Mouse (Mus musculus): Measurements from ENCODE around the gene Msantd2.
A peak's percentile ranks its signal among the peaks of the same experiment; 100 is the strongest.

The Msantd2 gene

DNA sequence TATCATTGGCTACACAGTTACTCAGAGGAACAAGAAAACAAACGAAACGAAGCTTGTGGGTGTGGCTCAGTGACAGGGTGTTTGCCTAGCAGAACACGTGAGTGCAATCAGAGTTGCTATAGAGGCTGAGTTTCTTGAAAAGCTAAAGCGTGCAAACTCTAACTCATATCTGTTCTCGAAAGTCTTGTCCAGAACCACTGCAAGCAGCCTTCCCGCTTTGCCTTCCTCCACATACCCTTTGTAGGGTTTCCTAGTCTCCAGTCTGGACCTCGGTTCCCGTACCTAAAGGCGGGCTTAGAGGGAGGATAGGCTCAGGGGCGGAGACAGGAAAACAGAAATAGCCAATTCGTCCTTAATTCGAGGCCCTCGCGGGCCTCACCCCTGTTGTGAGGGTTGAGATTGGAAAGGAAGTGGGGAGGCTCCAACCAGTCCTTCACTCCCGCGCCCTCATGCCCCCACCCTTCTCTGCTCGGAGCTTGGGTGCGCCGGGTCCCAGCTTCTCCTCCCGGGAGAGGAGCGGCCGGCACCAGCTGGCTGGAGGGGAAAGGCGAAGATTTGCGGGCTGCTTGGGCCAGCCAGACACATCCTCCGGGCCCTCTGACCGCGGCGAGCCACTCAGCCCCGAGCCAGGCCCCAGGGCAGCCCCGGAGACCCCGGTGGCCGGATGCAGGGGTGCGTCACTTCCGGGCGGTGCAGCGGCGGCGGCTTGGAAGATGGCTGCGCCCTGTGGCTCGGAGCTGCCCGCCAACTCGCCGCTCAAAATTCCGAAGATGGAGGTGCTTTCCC, at the start of gene Msantd2:
Gene Msantd2, plus strand, starts transcription at position 709 of the 786 bp plus-strand sequence.
- ATAC-seq (ENCODE audit: insufficient number of reproducible peaks, low FRiP score, low TSS enrichment) = peak; percentile 97

DNA sequence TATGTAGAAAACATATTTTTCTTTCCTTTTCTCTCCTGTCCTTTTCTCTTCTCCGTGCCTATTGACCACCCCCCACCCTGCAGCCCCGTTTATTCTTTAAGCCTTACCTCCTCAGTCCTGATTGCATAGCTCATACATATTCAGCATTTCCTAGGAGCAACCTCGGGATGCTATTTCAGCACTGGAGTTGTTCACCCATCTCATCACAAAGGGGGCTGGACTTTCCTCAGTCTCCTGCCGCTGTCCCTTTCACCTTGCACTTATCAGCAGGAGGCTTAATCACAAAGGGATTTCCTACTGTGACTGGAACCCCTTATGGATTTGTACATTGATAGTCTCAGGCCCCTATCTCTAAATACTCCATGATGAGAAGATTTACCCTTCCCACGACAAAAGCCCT, 36.7 kb upstream of the Msantd2 start:
- no peak for ATAC-seq (ENCODE audit: insufficient number of reproducible peaks, low FRiP score, low TSS enrichment)

DNA sequence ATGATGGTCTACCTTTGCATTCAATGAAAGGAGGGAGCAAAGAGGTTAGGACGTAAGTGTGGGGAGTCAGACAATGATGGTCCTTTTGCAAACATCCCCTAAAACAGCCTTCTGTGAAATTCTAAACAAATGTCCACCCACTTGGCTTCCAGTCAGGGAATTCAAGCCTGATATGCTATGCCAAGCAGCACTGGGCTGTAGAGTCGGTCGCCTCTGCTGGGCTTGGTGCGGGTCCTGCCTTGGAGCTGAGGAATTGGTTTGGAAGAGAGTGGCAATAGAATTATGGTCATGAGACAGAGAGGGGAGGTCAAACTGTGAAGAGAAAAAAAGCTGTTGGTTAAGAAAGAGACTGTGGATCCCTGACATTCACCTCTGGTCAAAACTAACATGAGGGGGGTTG, 35.8 kb upstream of the Msantd2 start:
- no peak for ATAC-seq (ENCODE audit: insufficient number of reproducible peaks, low FRiP score, low TSS enrichment)

DNA sequence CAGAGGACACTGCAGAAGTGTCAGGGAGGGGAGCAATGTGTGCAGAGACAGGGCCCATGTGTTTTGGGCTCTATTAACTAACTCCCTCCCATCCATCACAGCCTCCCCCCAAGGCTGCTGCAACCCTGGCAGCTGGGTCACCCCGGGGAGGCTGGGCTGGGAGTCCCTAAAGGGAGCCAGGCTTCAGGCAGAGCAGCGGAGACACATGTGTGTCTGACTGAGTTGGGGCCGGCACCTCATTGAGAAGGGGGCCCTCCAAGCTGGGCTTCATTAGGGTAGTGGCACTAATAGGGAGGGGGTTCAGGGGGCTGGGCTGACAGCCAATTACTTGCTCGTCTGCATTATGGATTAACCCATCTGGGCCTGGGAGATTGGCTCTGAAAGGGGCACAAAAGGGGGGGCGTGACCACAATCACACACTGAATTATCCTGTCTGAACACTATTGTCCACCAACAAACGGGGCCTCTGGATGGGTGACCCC, 35.1 kb upstream of the Msantd2 start:
- ATAC-seq (ENCODE audit: insufficient number of reproducible peaks, low FRiP score, low TSS enrichment) = no peak

DNA sequence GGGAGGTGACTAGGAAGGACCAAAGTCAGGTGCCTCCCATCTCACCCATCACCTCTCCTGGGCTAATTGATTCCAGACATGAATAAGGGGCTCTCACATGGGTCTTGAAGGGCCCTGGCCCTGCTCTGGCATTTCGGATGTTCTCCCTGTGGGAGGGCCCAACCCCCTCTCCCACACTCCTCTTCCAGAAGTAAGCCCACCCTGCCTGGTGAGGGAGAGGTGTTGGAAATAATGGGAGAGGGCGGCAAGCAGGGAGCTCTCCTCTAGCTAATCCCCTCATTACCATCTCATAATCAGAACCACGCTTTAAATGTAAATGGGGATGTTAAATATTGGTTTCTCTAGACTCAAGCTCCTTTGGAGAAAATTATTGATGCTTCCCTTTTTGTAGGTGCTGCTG, 34.1 kb upstream of the Msantd2 start:
- no peak for ATAC-seq (ENCODE audit: insufficient number of reproducible peaks, low FRiP score, low TSS enrichment)

DNA sequence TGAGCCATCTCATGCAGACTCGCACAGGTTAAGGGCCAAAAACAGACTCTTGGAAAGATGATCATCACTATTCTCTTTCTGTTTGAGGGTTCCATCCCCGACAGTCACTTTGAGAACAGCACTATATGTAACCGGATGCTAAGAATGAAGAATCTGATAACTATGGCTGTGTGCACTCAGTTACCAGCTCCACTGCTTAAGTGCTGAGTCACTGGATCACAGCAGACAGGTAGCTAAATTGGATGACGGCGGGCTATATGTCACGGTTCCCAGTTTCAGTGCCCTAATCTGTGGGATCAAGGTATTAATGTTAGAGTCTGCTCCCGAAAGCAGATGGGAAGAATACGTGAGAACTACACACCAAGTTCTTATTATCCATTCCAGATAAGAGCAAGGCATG, 33.3 kb upstream of the Msantd2 start:
- no peak for ATAC-seq (ENCODE audit: insufficient number of reproducible peaks, low FRiP score, low TSS enrichment)

DNA sequence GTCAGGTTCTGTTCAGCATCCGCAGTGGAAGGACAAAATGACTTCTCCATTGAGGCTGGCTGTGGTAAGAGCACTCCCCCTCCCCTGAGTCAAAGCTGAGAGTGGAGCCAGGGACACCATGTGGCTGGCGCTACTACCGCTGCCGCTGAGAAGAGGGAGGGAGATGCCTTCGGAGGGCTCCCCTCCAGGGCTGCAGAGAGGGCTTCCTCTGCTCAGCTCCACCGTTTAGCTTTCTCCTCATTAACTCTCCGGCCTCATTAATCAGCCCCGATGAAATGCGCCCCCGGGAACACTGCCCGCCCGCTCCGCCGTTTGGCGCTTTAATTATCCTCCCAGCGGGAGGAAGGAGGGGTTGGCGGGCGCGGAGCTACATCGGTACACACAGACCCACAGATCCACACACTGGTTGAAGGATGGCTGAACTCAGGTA, 32.6 kb upstream of the Msantd2 start:
- peak; percentile 76 for ATAC-seq (ENCODE audit: insufficient number of reproducible peaks, low FRiP score, low TSS enrichment)

DNA sequence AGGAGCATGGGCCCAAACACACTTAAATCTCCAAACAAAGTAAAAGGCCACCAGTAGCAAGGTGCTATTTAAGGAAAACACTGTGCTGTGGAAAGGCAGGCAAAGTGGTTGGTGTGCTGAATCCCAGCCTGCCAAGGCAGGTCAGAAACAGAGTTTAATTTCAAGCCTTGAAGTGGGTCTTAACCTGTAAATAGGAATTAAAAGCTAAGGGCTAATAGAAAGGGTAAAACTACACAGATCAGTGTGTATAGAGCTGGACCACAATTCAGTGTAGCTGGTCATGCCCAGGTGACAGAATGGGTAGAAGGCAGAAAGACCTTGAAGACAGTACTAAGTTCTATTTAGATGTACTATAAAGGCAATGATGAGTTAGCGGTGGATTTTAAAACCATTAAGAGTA, 32.0 kb upstream of the Msantd2 start:
- no peak for ATAC-seq (ENCODE audit: insufficient number of reproducible peaks, low FRiP score, low TSS enrichment)

DNA sequence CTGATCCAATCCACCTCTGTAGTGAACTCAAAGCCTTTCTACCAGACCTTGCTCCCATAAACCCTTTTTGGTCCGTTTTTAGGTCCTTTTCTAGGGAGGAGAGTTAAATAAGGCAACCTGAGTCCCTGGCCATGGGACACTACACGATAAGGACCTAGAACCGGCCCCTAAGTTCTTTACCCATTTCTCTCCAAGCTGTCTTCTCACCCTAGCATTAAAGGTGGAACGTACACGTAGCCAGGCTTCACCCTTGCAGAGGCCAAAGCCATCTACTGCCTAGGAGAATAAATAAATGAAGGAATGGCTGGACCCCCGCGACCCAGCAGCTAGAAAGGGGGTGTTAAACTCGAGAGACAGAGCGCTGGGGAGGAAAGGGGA, 29.5 kb upstream of the Msantd2 start:
- no peak for ATAC-seq (ENCODE audit: insufficient number of reproducible peaks, low FRiP score, low TSS enrichment)

DNA sequence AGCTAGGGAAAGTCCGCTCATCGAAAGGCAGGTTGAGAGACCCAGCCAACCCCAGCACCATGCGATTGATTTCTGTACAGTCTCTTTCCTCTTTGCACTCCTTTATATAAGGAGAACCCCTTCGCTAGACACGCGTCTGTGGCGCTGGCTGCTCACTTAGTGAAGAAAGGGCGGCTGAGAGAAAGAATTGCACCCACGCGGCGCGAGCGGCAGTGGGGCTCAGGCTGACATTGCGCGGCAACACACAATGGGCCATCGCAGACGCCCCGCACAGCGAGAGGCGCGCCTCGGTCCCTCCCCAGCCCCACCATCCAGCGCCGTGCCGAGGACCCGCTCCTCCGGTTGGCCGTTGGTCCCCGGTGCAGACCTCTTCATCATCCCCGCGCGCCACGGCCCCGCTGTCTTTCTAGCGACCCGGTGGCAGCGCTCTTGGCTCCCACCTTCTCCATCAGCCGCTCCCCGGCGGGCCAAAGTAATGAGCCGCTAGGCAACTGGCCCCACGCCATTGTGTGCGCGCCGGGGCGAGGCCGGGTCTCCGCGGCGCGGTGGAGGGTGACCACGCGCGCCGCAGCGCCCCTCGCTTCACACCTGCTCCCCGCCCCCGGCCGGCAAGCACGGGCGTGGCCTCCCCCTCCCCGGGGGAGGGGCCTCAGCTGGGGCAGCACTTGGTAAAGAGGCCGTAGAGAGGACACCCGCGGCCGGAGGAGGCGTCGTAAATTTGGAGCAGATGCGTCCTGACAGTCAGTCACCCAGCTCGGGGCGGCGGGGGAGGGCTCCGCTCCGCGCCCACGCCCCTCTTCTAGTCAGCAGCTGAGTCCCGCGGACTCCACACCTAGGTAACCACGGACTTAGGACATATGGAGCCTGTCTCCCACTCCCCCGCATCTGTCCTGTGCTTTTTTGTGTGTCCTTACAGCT, 28.8 kb upstream of the Msantd2 start:
- 0 out of 2 replicates have a peak, but pooled peaks have one; percentile 16 for ATAC-seq (ENCODE audit: insufficient number of reproducible peaks, low FRiP score, low TSS enrichment)

DNA sequence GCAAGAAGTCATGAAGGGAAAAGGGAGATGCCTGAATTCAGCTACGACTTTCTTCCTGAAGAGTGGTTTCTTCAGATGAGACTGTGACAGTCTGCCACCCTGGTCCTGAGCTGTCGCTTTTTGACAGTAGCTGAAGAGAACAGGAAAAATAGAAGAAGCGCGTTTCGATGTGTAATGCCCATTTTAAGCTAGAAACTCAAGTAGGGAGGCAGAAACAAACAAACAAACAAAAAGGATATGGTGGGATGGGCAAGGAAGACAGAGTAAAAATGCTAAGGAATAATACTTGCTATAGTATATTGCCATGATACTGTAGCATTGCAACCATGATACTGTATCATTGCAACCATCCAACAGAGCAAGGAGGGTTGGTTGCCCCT, 28.2 kb upstream of the Msantd2 start:
- ATAC-seq (ENCODE audit: insufficient number of reproducible peaks, low FRiP score, low TSS enrichment) = no peak

DNA sequence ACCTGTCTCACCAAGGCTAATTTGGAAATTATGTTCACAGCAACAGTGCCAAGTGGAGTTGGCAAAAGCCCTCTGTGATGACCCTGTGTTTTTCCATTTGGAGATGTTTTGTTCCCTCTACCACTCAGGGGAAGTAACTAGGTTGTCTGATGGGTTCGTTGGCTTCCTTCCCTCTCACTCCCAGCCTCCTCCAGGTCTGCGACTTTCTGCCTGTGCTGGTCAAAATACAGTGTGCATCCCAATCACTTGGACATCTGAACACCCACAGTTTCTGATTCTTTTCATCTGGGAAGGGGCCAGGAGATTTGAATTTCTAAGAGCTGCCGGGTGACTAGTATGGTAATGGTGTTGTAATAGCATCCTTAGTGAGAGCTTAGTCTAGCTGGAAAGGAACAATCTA, 27.5 kb upstream of the Msantd2 start:
- ATAC-seq (ENCODE audit: insufficient number of reproducible peaks, low FRiP score, low TSS enrichment) = no peak

DNA sequence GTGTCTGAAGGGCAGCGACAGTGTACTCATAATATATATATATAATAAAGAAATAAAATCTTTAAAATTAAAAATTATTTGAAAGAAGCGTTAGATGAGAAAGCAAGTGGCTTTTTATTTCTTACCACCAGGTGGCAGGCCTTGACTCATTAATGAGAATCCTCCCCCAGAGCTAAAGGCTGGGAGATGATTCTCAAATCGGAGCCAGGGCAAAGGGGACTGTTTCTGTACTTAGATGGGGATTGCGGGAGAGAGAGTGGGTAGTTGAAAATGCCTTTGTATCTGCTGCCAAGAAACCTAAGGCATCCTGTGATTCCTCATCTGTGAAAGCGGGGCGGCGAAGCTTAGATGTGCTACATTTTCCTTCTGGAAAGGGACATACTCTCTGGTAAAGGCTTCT, 26.4 kb upstream of the Msantd2 start:
- no peak for ATAC-seq (ENCODE audit: insufficient number of reproducible peaks, low FRiP score, low TSS enrichment)

DNA sequence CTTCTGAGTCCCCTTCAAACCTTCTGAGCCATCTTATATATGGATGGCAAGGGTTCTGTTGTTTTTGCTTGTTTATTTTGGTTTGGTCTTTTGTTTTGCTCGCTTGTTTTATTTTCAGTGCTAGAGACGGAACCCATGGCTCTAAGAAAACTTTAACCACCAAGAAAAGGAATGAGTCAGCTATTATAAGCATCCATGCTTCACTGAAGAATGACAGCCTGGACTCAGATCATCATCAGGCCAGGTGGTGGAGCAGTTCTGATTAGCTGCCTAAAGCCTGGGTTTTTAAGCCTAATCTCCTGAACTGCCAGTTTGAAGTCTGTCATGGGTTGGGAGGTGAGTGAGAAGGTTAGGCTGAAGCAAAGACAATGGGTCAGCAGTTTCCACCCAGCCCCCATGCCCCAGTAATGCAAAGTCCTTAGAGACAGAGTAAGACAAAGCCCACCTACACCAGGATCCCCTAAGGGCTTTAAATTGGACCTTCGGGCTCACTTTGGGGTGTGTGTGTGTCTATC, 15.5 kb upstream of the Msantd2 start:
- ATAC-seq (ENCODE audit: insufficient number of reproducible peaks, low FRiP score, low TSS enrichment) = no peak

DNA sequence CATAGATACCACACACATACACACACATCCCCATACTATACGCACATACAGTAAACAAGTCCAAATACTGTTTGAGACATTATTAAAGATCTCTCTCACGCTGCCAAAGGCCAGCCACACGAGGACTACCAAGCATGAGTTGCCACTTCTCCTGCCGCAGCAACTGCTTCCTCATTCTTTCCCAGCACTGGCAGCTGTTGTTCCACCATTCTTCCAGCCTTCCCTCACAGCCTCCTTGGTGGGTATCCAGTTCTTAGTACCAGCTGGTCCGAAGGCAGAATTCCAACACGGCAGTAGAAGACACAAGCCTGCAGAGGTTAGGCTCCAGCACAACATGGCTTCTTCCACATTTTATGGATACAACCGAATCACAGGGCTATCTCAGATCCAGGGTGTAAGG, 14.2 kb upstream of the Msantd2 start:
- ATAC-seq (ENCODE audit: insufficient number of reproducible peaks, low FRiP score, low TSS enrichment) = no peak

DNA sequence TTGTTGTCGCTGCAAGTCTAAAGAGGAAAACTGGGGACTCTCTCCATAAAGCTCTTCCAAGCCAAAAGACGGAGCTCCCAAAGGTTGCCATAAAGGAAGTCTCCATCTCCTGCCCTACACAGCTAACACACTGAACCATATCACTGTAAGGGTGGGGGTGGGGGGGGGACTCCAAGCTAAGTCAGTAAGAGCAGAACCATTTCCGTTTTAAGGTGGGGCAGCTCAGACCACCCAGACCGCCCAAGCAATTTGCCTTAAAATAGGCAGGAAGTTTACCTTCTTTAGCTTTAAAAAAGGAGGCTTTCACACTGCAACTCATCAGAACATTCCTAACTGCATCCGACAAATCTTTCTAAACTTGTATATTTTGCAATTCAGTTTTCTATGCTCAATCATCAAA, 4.0 kb upstream of the Msantd2 start:
- no peak for ATAC-seq (ENCODE audit: insufficient number of reproducible peaks, low FRiP score, low TSS enrichment)

DNA sequence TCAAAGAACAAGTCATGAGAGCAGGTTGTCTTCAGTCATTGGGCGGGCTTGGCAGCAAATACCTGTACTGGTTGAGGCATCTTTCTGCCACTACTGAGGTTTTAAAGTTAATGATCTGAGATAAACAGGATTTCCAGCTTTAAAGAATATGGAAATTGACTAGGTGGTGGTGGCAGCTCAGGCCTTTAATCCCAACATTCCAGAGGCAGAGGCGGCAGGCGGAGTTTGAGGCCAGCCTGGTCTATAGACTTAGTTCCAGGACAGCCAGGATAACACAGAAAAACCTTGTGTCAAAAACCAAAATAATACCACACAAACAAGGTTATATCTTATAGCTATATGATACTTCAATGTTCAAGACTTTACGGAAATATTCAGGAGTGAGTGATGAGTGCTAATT, 1.1 kb upstream of the Msantd2 start:
- ATAC-seq (ENCODE audit: insufficient number of reproducible peaks, low FRiP score, low TSS enrichment) = no peak

DNA sequence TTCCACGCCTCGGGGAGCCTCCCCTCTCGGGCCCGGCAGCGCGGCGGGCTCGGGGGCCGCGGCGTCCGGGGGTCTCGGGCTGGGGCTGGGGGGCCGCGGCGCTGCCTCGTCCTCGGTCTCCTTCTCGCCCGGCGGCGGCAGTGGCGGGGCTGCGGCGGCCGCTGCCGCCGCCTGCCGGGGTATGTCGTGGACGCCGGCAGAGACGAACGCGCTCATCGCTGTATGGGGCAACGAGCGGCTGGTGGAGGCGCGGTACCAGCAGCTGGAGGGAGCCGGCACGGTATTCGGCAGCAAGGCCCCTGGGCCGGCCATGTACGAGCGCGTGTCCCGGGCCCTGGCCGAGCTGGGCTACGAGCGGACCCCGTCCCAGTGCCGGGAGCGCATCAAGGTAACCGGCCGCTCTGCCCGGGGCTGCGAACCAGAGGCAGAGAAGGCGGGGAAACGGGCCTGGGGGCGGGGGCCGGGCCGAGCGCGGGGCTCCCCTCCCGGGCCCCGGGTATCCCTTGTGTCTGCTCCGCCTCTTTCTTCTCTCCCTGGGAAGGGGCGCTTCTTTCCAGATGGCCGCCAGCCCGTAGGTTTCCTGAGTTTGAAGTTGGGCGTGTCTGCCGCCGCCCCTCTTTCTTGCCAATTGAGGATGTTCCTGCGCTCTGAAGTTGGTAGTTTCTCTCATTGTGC, 464 bp downstream of the Msantd2 start:
- peak; percentile 23; the same call in 1 of the 2 replicates for ATAC-seq (ENCODE audit: insufficient number of reproducible peaks, low FRiP score, low TSS enrichment)

DNA sequence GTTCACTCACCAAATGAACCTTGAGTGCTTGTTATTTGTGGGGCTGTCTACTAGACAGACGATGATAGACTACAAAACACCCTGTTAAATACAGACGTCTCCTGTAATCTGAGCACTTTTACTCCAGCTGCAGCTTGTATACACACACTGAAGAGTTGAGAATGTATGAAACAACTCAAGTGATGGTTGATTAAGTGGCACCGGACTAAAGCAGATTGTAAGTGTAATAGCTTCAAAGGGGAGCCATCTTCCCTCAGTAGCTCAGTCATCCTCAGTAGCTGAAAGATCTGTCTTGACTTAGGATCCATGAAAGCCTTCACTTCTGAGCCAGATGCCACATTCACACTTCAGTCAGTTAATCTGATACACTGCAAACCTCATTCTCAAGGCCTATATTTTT, 6.6 kb downstream of the Msantd2 start:
- ATAC-seq (ENCODE audit: insufficient number of reproducible peaks, low FRiP score, low TSS enrichment) = no peak

DNA sequence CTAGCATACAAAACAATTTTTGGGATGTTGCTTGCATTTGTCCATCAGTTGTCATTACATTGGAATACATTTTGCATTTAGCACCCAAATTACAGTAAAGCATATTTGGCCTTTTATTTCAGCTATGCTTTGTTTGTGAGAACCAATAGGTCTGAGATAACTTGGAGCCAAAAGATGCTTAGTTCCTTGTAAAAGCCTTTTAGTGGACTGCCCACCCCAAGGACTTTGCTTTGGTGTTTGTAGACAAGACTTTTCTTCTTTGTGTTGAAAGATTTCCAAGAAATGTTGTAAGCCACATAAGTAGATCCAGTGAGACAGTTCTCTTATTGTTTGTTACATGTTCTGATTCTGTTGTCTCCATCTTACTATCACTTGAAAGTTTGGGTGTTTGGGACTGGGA, 7.2 kb downstream of the Msantd2 start:
- ATAC-seq (ENCODE audit: insufficient number of reproducible peaks, low FRiP score, low TSS enrichment) = no peak

DNA sequence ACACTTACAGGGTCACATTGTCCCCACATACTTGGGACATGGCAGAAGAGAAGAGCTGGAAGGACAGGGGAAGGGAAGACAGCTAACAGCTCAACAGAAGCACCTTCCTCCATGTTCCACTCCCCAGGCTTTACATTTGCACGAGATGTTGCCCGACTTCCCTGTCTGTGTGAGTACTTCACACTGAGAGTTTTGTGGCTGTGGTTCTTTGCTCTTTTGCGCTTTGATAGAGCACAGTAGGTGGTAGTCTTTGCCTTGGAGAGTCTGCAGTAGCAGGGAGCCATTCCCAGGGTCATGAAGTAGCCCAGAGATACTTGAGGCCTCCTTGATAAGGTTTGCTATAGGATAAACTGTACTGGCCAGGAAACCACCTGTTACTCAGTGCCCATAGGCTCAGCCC, 11.1 kb downstream of the Msantd2 start:
- no peak for ATAC-seq (ENCODE audit: insufficient number of reproducible peaks, low FRiP score, low TSS enrichment)
